Mouse (Mus musculus): ENCODE measurements around the gene Tmprss2. TPM values are rescaled to one million over a fixed set of nuclear protein-coding genes. Genes with fewer than 3 reads are reported as not detected.

Tmprss2 gene
- polyA plus RNA-seq, 1 experiment from 2014 or later: not detected

- Histone ChIP-seq H3K79me2 (ENCODE audit: inconsistent target) (peaks cover 36% of the 10 kb centered on the region), H3K36me3 (ENCODE audit: inconsistent target) (peaks cover 14% of the 10 kb centered on the region; the same call in 1 of the 2 replicates), H3K27ac (peak overlapping the region; percentile 96), H3K4me3 (ENCODE audit: inconsistent target) (peak overlapping the region; percentile 67)
- WGBS (ENCODE audit: missing documents): 13% methylated on average over 1 of the region's 1 CpGs
These were observed 76.5 kb downstream of the Tmprss2 start for GRCm38 (mm10) chr16:97534448-97534847.

DNA sequence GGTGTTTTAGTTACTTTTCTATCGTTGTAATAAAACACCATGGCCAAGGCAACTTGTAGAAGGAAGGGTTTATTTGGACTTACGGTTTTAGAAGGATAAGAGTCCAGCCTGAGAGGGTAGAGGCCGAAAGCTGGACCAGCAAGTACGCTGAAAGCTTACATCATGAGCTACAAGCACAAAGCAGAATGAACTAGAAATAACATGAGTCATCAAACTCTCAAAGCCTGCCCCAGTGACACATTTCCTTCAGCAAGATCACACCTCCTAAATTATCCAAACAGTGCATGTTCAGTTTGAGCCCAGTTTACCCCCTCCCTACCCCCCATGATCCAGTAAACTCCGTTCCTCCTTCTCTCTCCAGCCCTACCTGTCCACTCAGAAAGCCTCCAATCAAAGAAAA lies 77.2 kb downstream of the Tmprss2 start:
- peaks cover 29% of the 10 kb centered on the region for H3K79me2 ChIP-seq (ENCODE audit: inconsistent target)
- H3K4me3 ChIP-seq (ENCODE audit: inconsistent target): no peak overlapping the region
- H3K27ac ChIP-seq: peak overlapping the region; percentile 96; the same call in 1 of the 2 replicates
- peaks cover 7% of the 10 kb centered on the region; the same call in 1 of the 2 replicates for H3K36me3 ChIP-seq (ENCODE audit: inconsistent target)
- WGBS (ENCODE audit: missing documents): 90% methylated on average over 5 of the region's 5 CpGs

DNA sequence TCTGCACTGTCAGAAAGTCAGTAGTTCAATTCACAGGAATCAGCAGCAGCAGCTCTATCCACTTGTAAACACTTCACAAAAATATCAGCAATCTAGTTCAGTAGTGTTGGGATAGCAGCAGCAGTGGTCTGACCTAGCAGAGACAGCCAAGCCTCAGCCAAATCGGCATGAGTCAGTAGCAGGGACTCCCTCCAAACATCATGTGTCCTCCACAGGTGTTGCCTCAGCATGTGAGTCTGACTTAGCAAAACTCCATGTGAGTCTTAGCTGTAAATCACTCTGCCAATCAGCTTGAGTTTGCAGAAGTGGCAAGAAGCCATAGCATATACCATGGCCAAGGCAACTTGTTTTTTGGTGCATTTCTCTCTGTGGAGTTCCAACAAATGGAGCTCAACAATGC lies 77.9 kb downstream of the Tmprss2 start:
- Histone ChIP-seq H3K4me3 (ENCODE audit: inconsistent target) (no peak overlapping the region), H3K36me3 (ENCODE audit: inconsistent target) (peaks cover under 1% of the 10 kb centered on the region; the same call in 1 of the 2 replicates), H3K27ac (no peak overlapping the region), H3K79me2 (ENCODE audit: inconsistent target) (peaks cover 23% of the 10 kb centered on the region)
- WGBS (ENCODE audit: missing documents): 38% methylated on average over 1 of the region's 1 CpGs

DNA sequence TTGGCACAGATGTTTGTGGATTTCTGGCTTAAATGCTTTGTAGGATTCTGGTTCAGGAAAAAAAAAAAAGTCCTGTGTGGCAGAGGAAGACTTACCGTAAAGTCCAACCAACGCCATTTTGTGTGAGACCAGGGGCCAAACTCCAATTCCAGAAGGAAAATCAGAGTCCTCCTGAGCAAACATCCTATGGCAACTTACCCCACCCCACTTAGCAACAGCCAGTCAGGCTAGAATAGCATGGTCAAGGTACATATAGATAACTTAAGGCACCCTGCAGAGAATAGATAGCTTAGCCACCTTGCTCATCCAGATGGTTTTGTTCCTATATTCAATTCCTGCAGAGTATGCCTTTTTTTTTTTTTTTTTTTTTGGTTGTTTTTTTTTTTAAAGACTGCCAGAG lies 81.8 kb downstream of the Tmprss2 start:
- 93% methylated on average over 2 of the region's 2 CpGs for WGBS (ENCODE audit: missing documents)
- Histone ChIP-seq H3K4me3 (ENCODE audit: inconsistent target) (no peak overlapping the region), H3K79me2 (ENCODE audit: inconsistent target) (no peaks in the 10 kb centered on the region), H3K27ac (no peak overlapping the region), H3K36me3 (ENCODE audit: inconsistent target) (no peaks in the 10 kb centered on the region)

DNA sequence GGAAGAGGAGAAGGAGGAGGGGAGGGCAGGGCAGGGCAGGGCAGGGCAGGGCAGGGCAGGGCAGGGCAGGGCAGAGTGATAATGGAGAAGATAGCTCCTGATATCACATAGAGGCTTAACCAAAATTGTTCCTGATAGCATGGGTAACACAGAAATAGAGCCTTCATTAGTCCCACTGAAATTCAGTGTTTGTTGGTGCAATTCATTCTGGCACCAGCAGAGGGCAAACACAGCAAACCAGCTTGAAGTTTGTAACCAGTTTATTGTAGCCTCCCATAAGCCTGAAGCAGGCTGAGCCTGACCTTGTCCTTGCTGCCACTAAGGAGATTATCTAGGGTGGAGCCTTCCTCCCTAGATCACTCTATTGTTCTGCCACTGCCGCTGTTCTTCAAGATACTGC lies 88.0 kb downstream of the Tmprss2 start:
- Histone ChIP-seq H3K36me3 (ENCODE audit: inconsistent target) (no peaks in the 10 kb centered on the region), H3K79me2 (ENCODE audit: inconsistent target) (no peaks in the 10 kb centered on the region), H3K4me3 (ENCODE audit: inconsistent target) (no peak overlapping the region), H3K27ac (no peak overlapping the region)
- 19% methylated on average over 1 of the region's 1 CpGs for WGBS (ENCODE audit: missing documents)

GRCm38 (mm10) chr16:97521983-97522382 lies 89.0 kb downstream of the Tmprss2 start:
- 92% methylated on average over 6 of the region's 6 CpGs for WGBS (ENCODE audit: missing documents)
- H3K27ac ChIP-seq: no peak overlapping the region
- no peaks in the 10 kb centered on the region for H3K79me2 ChIP-seq (ENCODE audit: inconsistent target)
- H3K4me3 ChIP-seq (ENCODE audit: inconsistent target): no peak overlapping the region
- H3K36me3 ChIP-seq (ENCODE audit: inconsistent target): no peaks in the 10 kb centered on the region

DNA sequence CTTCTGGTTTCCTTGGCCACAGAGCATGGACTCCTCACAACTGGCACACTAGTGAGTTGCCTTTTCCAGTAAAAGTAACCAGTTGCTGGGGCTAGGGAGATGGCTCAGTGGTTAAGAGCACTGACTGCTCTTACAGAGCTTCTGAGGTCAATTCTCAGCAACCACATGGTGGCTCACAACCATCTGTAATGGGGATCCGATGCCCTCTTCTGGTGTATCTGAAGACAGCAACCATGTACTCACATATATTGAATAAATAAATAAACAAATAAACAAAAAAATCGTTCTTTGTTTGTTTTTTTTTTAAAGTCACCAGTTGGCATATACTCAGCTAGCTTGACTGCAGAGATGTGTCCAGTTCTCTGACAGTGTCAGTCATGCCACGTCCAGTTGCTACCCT lies 94.7 kb downstream of the Tmprss2 start:
- no peak overlapping the region for H3K4me3 ChIP-seq (ENCODE audit: inconsistent target)
- 100% methylated on average over 3 of the region's 3 CpGs for WGBS (ENCODE audit: missing documents)
- no peaks in the 10 kb centered on the region for H3K79me2 ChIP-seq (ENCODE audit: inconsistent target)
- H3K27ac ChIP-seq: no peak overlapping the region
- H3K36me3 ChIP-seq (ENCODE audit: inconsistent target): no peaks in the 10 kb centered on the region

Other genes with a start within 250 kb of the Tmprss2 start
- 37.1 to 163 TPM (median 40.9 TPM) in 3 replicates for gene Mx1, start 148.3 kb downstream of the Tmprss2 start, polyA plus RNA-seq (2018)
- not detected in 3 replicates for gene Fam3b, start 96.4 kb downstream of the Tmprss2 start, polyA plus RNA-seq (2018)
- gene Ripk4, start 152.6 kb upstream of the Tmprss2 start, polyA plus RNA-seq (2018): not detected in 3 replicates
- gene Prdm15, start 240.7 kb upstream of the Tmprss2 start, polyA plus RNA-seq (2018): 2.1 to 4.8 TPM (median 3.2 TPM) in 3 replicates

Measured in macrophage (primary cell).